Mouse (Mus musculus): ENCODE measurements around the gene Cd300a. TPM values are rescaled to one million over a fixed set of nuclear protein-coding genes. Genes with fewer than 3 reads are reported as not detected.
A peak's percentile ranks its signal among the peaks of the same experiment; 100 is the strongest.

The Cd300a gene
- polyA plus RNA-seq, 1 experiment from 2014 or later = 1.5 TPM

- TF ChIP-seq CTCF (IDR thresholded peaks at IDR 0.05; ENCODE audit: low read depth) = no peak
- WGBS = 13% methylated on average over 7 of the region's 7 CpGs
These were observed 36.5 kb upstream of the Cd300a start for GRCm38 (mm10) chr11:114853174-114853838.

GRCm38 (mm10) chr11:114854581-114854980 is 35.3 kb upstream of the Cd300a start:
- H3K27ac ChIP-seq = peak overlapping the region; percentile 99
- peak overlapping the region; percentile 64 for H3K4me2 ChIP-seq (ENCODE audit: low read length)
- peak overlapping the region; percentile 95; the same call in 1 of the 2 replicates for H3K4me3 ChIP-seq (replicated peaks; ENCODE audit: low read depth, low read length)

More at GRCm38 (mm10) chr11:114853174-114853838, 36.5 kb upstream of the Cd300a start:
- peak overlapping the region; percentile 99 for H3K27ac ChIP-seq
- H3K9ac ChIP-seq (ENCODE audit: low read depth, low read length) = peak overlapping the region; percentile 93
- peaks cover 16% of the 10 kb centered on the region for H3K4me1 ChIP-seq (replicated peaks; ENCODE audit: insufficient read depth, low read length)
- DNase-seq (ENCODE audit: low spot score) (no peak), ATAC-seq (replicated peaks; ENCODE audit: low FRiP score, low read depth) (no peak)
- H3K4me2 ChIP-seq (ENCODE audit: low read length) = peak overlapping the region; percentile 64
- H3K36me3 ChIP-seq (ENCODE audit: insufficient read depth, low read length) = no peaks in the 10 kb centered on the region
- no peaks in the 10 kb centered on the region for H3K27me3 ChIP-seq (ENCODE audit: insufficient read depth, low read length)
- no peaks in the 10 kb centered on the region for H3K9me3 ChIP-seq (replicated peaks; ENCODE audit: low read length)
- H3K4me3 ChIP-seq (replicated peaks; ENCODE audit: low read depth, low read length) = peak overlapping the region; percentile 95

GRCm38 (mm10) chr11:114856125-114856524 is 33.7 kb upstream of the Cd300a start:
- peaks cover 8% of the 10 kb centered on the region; the same call in 1 of the 2 replicates for H3K4me1 ChIP-seq (replicated peaks; ENCODE audit: insufficient read depth, low read length)
- peak overlapping the region; percentile 42; the same call in 1 of the 2 replicates for H3K27ac ChIP-seq
- TF ChIP-seq CTCF (IDR thresholded peaks at IDR 0.05; ENCODE audit: low read depth) = peak; percentile 10; the same call in 1 of the 2 replicates
- H3K27me3 ChIP-seq (ENCODE audit: insufficient read depth, low read length) = no peaks in the 10 kb centered on the region
- 76% methylated on average over 5 of the region's 5 CpGs for WGBS
- no peak for DNase-seq (ENCODE audit: low spot score)
- no peak overlapping the region for H3K9ac ChIP-seq (ENCODE audit: low read depth, low read length)
- ATAC-seq (replicated peaks; ENCODE audit: low FRiP score, low read depth) = no peak
- no peaks in the 10 kb centered on the region for H3K36me3 ChIP-seq (ENCODE audit: insufficient read depth, low read length)
- H3K4me2 ChIP-seq (ENCODE audit: low read length) = no peak overlapping the region
- H3K9me3 ChIP-seq (replicated peaks; ENCODE audit: low read length) = no peaks in the 10 kb centered on the region
- H3K4me3 ChIP-seq (replicated peaks; ENCODE audit: low read depth, low read length) = no peak overlapping the region

More at GRCm38 (mm10) chr11:114854581-114854980, 35.3 kb upstream of the Cd300a start:
- DNase-seq (ENCODE audit: low spot score) (no peak), ATAC-seq (replicated peaks; ENCODE audit: low FRiP score, low read depth) (no peak)
- Histone ChIP-seq H3K9me3 (replicated peaks; ENCODE audit: low read length) (no peaks in the 10 kb centered on the region), H3K27me3 (ENCODE audit: insufficient read depth, low read length) (no peaks in the 10 kb centered on the region), H3K9ac (ENCODE audit: low read depth, low read length) (0 out of 2 replicates have a peak overlapping the region, but pooled peaks have one; percentile 37), H3K36me3 (ENCODE audit: insufficient read depth, low read length) (no peaks in the 10 kb centered on the region), H3K4me1 (replicated peaks; ENCODE audit: insufficient read depth, low read length) (peaks cover 10% of the 10 kb centered on the region; the same call in 1 of the 2 replicates)
- TF ChIP-seq CTCF (IDR thresholded peaks at IDR 0.05; ENCODE audit: low read depth) = no peak
- WGBS = 47% methylated on average over 6 of the region's 6 CpGs

GRCm38 (mm10) chr11:114858641-114859040 is 31.2 kb upstream of the Cd300a start:
- 96% methylated on average over 2 of the region's 2 CpGs for WGBS
- DNase-seq (ENCODE audit: low spot score) (no peak), ATAC-seq (replicated peaks; ENCODE audit: low FRiP score, low read depth) (no peak)
- H3K27ac ChIP-seq = no peak overlapping the region
- H3K36me3 ChIP-seq (ENCODE audit: insufficient read depth, low read length) = peaks cover under 1% of the 10 kb centered on the region
- no peak overlapping the region for H3K4me3 ChIP-seq (replicated peaks; ENCODE audit: low read depth, low read length)
- H3K9ac ChIP-seq (ENCODE audit: low read depth, low read length) = no peak overlapping the region
- no peaks in the 10 kb centered on the region for H3K27me3 ChIP-seq (ENCODE audit: insufficient read depth, low read length)
- H3K9me3 ChIP-seq (replicated peaks; ENCODE audit: low read length) = no peaks in the 10 kb centered on the region
- no peak overlapping the region for H3K4me2 ChIP-seq (ENCODE audit: low read length)
- peaks cover 8% of the 10 kb centered on the region; the same call in 1 of the 2 replicates for H3K4me1 ChIP-seq (replicated peaks; ENCODE audit: insufficient read depth, low read length)
- peak; percentile 69 for TF ChIP-seq CTCF (IDR thresholded peaks at IDR 0.05; ENCODE audit: low read depth)

- no peak overlapping the region for H3K9ac ChIP-seq (ENCODE audit: low read depth, low read length)
- H3K4me3 ChIP-seq (replicated peaks; ENCODE audit: low read depth, low read length) = no peak overlapping the region
- H3K4me1 ChIP-seq (replicated peaks; ENCODE audit: insufficient read depth, low read length) = peaks cover 3% of the 10 kb centered on the region
- no peak overlapping the region for H3K4me2 ChIP-seq (ENCODE audit: low read length)
- no peak for DNase-seq (ENCODE audit: low spot score)
- no peak overlapping the region for H3K27ac ChIP-seq
- H3K36me3 ChIP-seq (ENCODE audit: insufficient read depth, low read length) = peaks cover 7% of the 10 kb centered on the region
- 54% methylated on average over 2 of the region's 2 CpGs for WGBS
- no peaks in the 10 kb centered on the region for H3K9me3 ChIP-seq (replicated peaks; ENCODE audit: low read length)
- no peaks in the 10 kb centered on the region for H3K27me3 ChIP-seq (ENCODE audit: insufficient read depth, low read length)
- no peak for TF ChIP-seq CTCF (IDR thresholded peaks at IDR 0.05; ENCODE audit: low read depth)
- ATAC-seq (replicated peaks; ENCODE audit: low FRiP score, low read depth) = no peak
These were observed 28.8 kb upstream of the Cd300a start for GRCm38 (mm10) chr11:114861057-114861456.

GRCm38 (mm10) chr11:114862687-114863086 is 27.2 kb upstream of the Cd300a start:
- Histone ChIP-seq H3K36me3 (ENCODE audit: insufficient read depth, low read length) (peaks cover 15% of the 10 kb centered on the region), H3K9ac (ENCODE audit: low read depth, low read length) (no peak overlapping the region), H3K27me3 (ENCODE audit: insufficient read depth, low read length) (no peaks in the 10 kb centered on the region), H3K4me1 (replicated peaks; ENCODE audit: insufficient read depth, low read length) (peaks cover 20% of the 10 kb centered on the region), H3K9me3 (replicated peaks; ENCODE audit: low read length) (no peaks in the 10 kb centered on the region), H3K27ac (no peak overlapping the region), H3K4me3 (replicated peaks; ENCODE audit: low read depth, low read length) (no peak overlapping the region), H3K4me2 (ENCODE audit: low read length) (no peak overlapping the region)
- DNase-seq (ENCODE audit: low spot score) = no peak
- WGBS = 82% methylated on average over 3 of the region's 3 CpGs
- TF ChIP-seq CTCF (IDR thresholded peaks at IDR 0.05; ENCODE audit: low read depth) = peak; percentile 19; the same call in 1 of the 2 replicates
- no peak for ATAC-seq (replicated peaks; ENCODE audit: low FRiP score, low read depth)
